Mouse (Mus musculus) heart, adult 9 months (tissue): ENCODE measurements around the gene Dnajc27.
A peak's percentile ranks its signal among the peaks of the same experiment; 100 is the strongest.

Experiments used
- DNase-seq, 2 experiments: peaks; one replicate each; pipeline ENCODE4 v3.0.0; 2022; ENCODE audit warnings: low spot score in 2 of 2

Gene Dnajc27

GRCm38 (mm10) chr12:4082132-4083001 lies at the start of gene Dnajc27:
Gene Dnajc27, plus strand, starts transcription at chr12:4082583.
- DNase-seq: peak; percentile 94 to 96

- DNase-seq: no peak
Observed at GRCm38 (mm10) chr12:4036157-4036556, 46.2 kb upstream of the Dnajc27 start.

GRCm38 (mm10) chr12:4037511-4037910 lies 44.9 kb upstream of the Dnajc27 start:
- no peak for DNase-seq

- peak; percentile 80 to 81 for DNase-seq
Observed at GRCm38 (mm10) chr12:4038061-4039041, 44.0 kb upstream of the Dnajc27 start, which contains the start of gene Efr3b. Gene Efr3b, minus strand, starts transcription at chr12:4038915.

GRCm38 (mm10) chr12:4039046-4039445 lies 43.3 kb upstream of the Dnajc27 start:
- no peak for DNase-seq

- peak in 1 of 2 experiments; percentile 8 for DNase-seq
Observed at GRCm38 (mm10) chr12:4042411-4042810, 40.0 kb upstream of the Dnajc27 start.

GRCm38 (mm10) chr12:4045992-4046391 lies 36.4 kb upstream of the Dnajc27 start:
- peak in 1 of 2 experiments; percentile 13 for DNase-seq

GRCm38 (mm10) chr12:4048031-4048430 lies 34.4 kb upstream of the Dnajc27 start:
- DNase-seq: no peak

- peak in 1 of 2 experiments; percentile 8 for DNase-seq
Observed at GRCm38 (mm10) chr12:4050861-4051425, 31.4 kb upstream of the Dnajc27 start.

GRCm38 (mm10) chr12:4053643-4054042 lies 28.7 kb upstream of the Dnajc27 start:
- DNase-seq: no peak

- no peak for DNase-seq
Observed at GRCm38 (mm10) chr12:4054845-4055244, 27.5 kb upstream of the Dnajc27 start.

- no peak for DNase-seq
Observed at GRCm38 (mm10) chr12:4058321-4058720, 24.1 kb upstream of the Dnajc27 start.

GRCm38 (mm10) chr12:4059683-4060082 lies 22.7 kb upstream of the Dnajc27 start:
- no peak for DNase-seq

- no peak for DNase-seq
Observed at GRCm38 (mm10) chr12:4065498-4065897, 16.9 kb upstream of the Dnajc27 start.

GRCm38 (mm10) chr12:4065944-4066343 lies 16.4 kb upstream of the Dnajc27 start:
- no peak for DNase-seq

- DNase-seq: no peak
Observed at GRCm38 (mm10) chr12:4066681-4067459, 15.5 kb upstream of the Dnajc27 start.

GRCm38 (mm10) chr12:4068551-4068950 lies 13.8 kb upstream of the Dnajc27 start:
- DNase-seq: no peak

- no peak for DNase-seq
Observed at GRCm38 (mm10) chr12:4071671-4072070, 10.7 kb upstream of the Dnajc27 start.

GRCm38 (mm10) chr12:4075407-4075806 lies 7.0 kb upstream of the Dnajc27 start:
- no peak for DNase-seq

- no peak for DNase-seq
Observed at GRCm38 (mm10) chr12:4076383-4076782, 6.0 kb upstream of the Dnajc27 start.

GRCm38 (mm10) chr12:4078069-4078468 lies 4.3 kb upstream of the Dnajc27 start:
- no peak for DNase-seq
